Mouse (Mus musculus) left cerebral cortex, adult 2 months (tissue): Measurements from ENCODE around the gene Olfr610. TPM values are rescaled to one million over a fixed set of nuclear protein-coding genes. Genes with fewer than 3 reads are reported as not detected.
"Not testable (repeated sequence)": the region's sequence is repeated elsewhere in the genome, so short reads cannot be mapped to it uniquely, and the experiment has no call there.

Experiments
- DNase-seq, 2 experiments: peaks; one replicate each; pipeline ENCODE4 v3.0.0; 2021 to 2022; ENCODE audit warnings: low spot score in 2 of 2, mixed read lengths in 1 of 2; ENCODE audit errors: extremely low spot score in 1 of 2
- H3K27ac ChIP-seq: fragments of 200-600 bp; 2 replicates; pipeline ENCODE4 v1.8.1; 2022
- H3K4me3 ChIP-seq: fragments of 200-600 bp; 2 replicates; pipeline ENCODE4 v1.8.1; 2022
- CTCF ChIP-seq: fragments of 200-600 bp; IDR thresholded peaks from 2 replicates; pipeline ENCODE4 v1.8.1; 2022; ENCODE audit warnings: antibody characterized with exemption, mild to moderate bottlenecking, moderate library complexity
- intact Hi-C: fragments of 180-260 bp; cut with DNase I; formaldehyde crosslinking; loops from one replicate; pipeline ENCODE4 v1.15.1; 2025
- long read RNA-seq, 2 experiments: library from polyadenylated mRNA; stranded (forward); transcript quantifications; one replicate each; pipeline ENCODE4 v2.0.0; 2021; ENCODE audit warnings: borderline mapping rate in 2 of 2
- total RNA-seq, 2 experiments: library from RNA; stranded (reverse); gene quantifications; 2 replicates each; pipeline ENCODE4 v1.2.3; 2021

The Olfr610 gene
- not detected for total RNA-seq
- long read RNA-seq, experiment 1: 0 reads
- long read RNA-seq, experiment 2: 0 reads

GRCm38 (mm10) chr7:103512022-103512421 lies at the start of gene Olfr610:
Gene Olfr610 (minus strand): TSS chr7:103512122.
- DNase-seq: no peak
- intact Hi-C loops: no loop called here
- H3K4me3 ChIP-seq: no peak within 1 kb of the TSS
- TF ChIP-seq CTCF: no peak
- H3K27ac ChIP-seq: no peak within 1 kb of the TSS

DNA sequence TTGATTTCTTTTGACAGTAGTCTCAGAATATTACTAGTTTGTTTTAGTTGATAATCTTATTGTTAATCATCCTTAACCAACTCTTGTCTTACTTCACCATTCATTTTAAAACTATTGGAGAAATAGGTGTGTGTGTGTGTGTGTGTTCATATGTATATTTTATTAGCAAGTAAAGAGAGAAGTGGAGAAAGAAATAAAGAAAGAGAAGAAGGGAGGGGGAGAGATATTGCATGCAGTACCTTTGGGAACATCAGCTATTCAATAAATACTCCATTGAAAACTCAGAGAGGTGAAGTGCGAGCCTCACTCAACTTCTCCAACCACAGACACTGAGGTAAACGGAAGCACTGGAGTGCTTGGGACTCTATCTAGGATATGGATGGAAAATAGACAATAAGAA lies 43.9 kb upstream of the Olfr610 start, which contains the start of gene Olfr615:
Olfr615 (plus strand) TSS at position 301 of the 400 bp plus-strand sequence.
- intact Hi-C loops: no loop called here
- Histone ChIP-seq H3K4me3 (no peak within 1 kb of the TSS), H3K27ac (no peak within 1 kb of the TSS)
- no peak for DNase-seq
- no peak for TF ChIP-seq CTCF

DNA sequence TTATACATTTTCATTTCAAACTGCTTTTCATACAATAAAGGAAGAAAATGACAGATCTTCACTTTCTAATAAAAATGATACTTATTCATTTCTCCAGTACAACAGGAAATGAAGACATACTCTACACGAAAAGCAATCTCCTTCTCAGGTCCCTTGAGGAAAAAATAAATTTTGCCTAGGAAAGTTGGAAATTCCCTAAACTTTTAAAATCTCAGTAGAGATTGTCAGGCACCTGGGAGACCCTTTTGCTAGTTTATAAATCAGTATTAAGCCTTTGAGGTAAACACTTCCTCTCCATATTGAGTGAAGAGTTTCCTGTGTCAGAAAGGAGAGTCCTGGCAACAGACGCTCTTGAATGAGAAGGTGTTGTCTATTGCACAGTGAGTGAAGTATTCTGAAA lies 35.9 kb upstream of the Olfr610 start, which contains the start of gene Olfr613:
Olfr613 (plus strand) TSS at position 301 of the 400 bp plus-strand sequence.
- no peak for TF ChIP-seq CTCF
- intact Hi-C loops: no loop called here

GRCm38 (mm10) chr7:103542617-103543016 lies 30.7 kb upstream of the Olfr610 start, which contains the start of gene Olfr612:
Gene Olfr612 (minus strand): TSS chr7:103542717.
- H3K27ac ChIP-seq, intact Hi-C loops, DNase-seq, H3K4me3 ChIP-seq: not testable (repeated sequence)

More for the DNA sequence above, 35.9 kb upstream of the Olfr610 start, which contains the start of gene Olfr613:
- Histone ChIP-seq H3K27ac (no peak within 1 kb of the TSS), H3K4me3 (no peak within 1 kb of the TSS)
- DNase-seq: no peak

DNA sequence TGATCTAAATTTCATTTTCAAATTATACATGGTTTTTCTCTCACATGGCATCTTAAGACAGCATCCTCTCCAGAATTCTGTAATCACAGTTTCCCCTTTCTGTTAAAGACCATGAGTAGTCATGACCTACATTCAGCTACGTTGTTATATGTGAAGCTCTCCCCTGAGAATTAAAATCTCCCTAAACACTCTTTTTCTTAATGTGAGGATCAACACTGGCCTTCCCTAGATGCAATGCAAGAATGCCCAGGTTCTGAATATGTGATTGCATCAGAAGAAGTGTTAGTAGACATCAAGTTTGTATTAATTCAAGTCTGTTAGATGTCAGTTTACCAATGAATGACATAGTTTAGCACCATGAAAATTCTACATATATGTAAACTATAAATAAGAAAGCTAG lies 8.8 kb upstream of the Olfr610 start, which contains the start of gene Olfr611:
Olfr611 (minus strand) TSS at position 101 of the 400 bp plus-strand sequence.
- H3K27ac ChIP-seq, H3K4me3 ChIP-seq, intact Hi-C loops, DNase-seq: not testable (repeated sequence)

- no peak within 1 kb of the TSS for H3K4me3 ChIP-seq
- intact Hi-C loops: no loop called here
- DNase-seq: no peak
- H3K27ac ChIP-seq: no peak within 1 kb of the TSS
- TF ChIP-seq CTCF: no peak
Measured at GRCm38 (mm10) chr7:103497962-103498361, 14.0 kb downstream of the Olfr610 start, which contains the start of gene Olfr609. Gene Olfr609 (minus strand): TSS chr7:103498062.

DNA sequence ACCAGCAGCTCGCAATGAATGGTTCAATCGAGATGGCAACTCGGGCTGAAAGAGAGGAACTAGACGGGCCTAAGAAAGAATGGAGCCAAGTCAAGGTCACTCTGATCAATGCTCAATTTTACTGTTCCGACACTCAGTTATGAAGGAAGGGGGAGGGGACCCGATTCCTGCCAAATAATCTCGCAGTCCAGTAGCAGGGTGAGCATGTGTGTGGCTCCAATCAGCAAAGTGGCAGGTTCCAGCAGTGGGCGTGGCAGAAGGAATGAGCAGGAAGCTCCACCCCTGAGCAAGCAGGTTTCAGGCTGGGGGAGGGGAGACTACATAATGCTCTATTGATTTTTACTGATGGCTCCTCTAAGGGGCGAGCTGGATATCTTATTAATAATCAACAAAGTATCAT lies 34.8 kb downstream of the Olfr610 start:
- DNase-seq, H3K4me3 ChIP-seq, H3K27ac ChIP-seq, intact Hi-C loops: not testable (repeated sequence)

DNA sequence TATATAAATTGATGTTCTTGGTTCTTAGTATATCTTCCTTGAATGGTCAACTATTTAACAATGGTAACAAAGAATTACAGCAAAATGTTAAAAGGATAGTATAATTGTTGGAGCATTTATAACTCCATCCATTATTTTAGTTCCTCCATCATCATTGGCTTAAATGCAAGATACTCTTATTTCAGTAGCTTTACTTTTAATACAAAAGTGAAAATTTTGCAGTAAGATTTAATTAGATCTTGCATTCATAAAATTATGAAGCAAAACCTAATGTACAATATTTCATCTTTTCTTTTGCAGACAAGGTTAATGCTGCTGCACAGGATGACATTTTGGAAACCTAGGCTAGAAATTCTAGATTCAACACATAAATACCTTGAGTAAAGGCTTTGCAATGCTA lies 42.3 kb downstream of the Olfr610 start, which contains the start of gene Olfr608:
Olfr608 (plus strand) TSS at position 301 of the 400 bp plus-strand sequence.
- Histone ChIP-seq H3K27ac (no peak within 1 kb of the TSS), H3K4me3 (no peak within 1 kb of the TSS)
- DNase-seq: no peak
- intact Hi-C loops: no loop called here
- TF ChIP-seq CTCF: no peak

DNA sequence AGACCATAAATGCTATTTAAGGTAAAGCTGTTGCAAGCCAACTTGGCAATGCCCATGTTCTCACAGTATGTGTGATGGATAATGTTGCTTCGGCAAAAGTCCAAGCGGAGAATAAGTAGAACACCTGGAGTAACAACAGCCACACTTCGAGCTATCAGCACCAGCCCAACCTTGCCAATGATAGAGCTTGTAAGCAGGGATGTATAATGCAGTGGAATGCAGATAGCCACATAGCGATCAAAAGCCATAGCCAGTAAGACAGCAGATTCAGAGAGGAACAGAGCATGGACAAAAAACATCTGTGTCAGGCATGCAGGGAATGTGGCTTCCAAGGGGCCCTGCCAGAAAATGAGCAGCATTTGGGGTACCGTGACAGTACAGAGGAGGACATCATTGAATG lies 51.3 kb downstream of the Olfr610 start:
- Histone ChIP-seq H3K27ac (no peak overlapping the region), H3K4me3 (no peak overlapping the region)
- no peak for TF ChIP-seq CTCF
- DNase-seq: no peak
- intact Hi-C loops: no loop called here

Other genes starting within 250 kb of the Olfr610 start
- not detected for gene Olfr596, start 206.5 kb downstream of the Olfr610 start, total RNA-seq
- gene Olfr597, start 195.8 kb downstream of the Olfr610 start, total RNA-seq: not detected
- gene Olfr598, start 188.6 kb downstream of the Olfr610 start, total RNA-seq: not detected
- not detected for gene Olfr599, start 176.2 kb downstream of the Olfr610 start, total RNA-seq
- not detected for gene Olfr600, start 162.5 kb downstream of the Olfr610 start, total RNA-seq
- gene Olfr601, start 149.5 kb downstream of the Olfr610 start, total RNA-seq: not detected
- not detected for gene Olfr603, start 125.9 kb downstream of the Olfr610 start, total RNA-seq
- gene Usp17lc, start 97.0 kb downstream of the Olfr610 start, total RNA-seq: not detected
- not detected for gene Olfr605, start 66.7 kb downstream of the Olfr610 start, total RNA-seq
- not detected for gene Olfr606, start 63.1 kb downstream of the Olfr610 start, total RNA-seq
- gene Olfr607, start 48.0 kb downstream of the Olfr610 start, total RNA-seq: not detected
- gene Olfr608, start 42.2 kb downstream of the Olfr610 start, total RNA-seq: not detected
- gene Olfr609, start 14.1 kb downstream of the Olfr610 start, total RNA-seq: not detected
- not detected for gene Olfr611, start 8.7 kb upstream of the Olfr610 start, total RNA-seq
- gene Olfr612, start 30.6 kb upstream of the Olfr610 start, total RNA-seq: not detected
- gene Olfr613, start 36.0 kb upstream of the Olfr610 start, total RNA-seq: not detected
- gene Olfr615, start 44.0 kb upstream of the Olfr610 start, total RNA-seq: not detected
- gene Olfr616, start 57.0 kb upstream of the Olfr610 start, total RNA-seq: not detected
- gene Olfr617, start 60.9 kb upstream of the Olfr610 start, total RNA-seq: not detected
- gene Olfr618, start 78.0 kb upstream of the Olfr610 start, total RNA-seq: not detected
- gene Olfr619, start 88.5 kb upstream of the Olfr610 start, total RNA-seq: not detected
- not detected for gene Olfr620, start 100.4 kb upstream of the Olfr610 start, total RNA-seq
- gene Olfr622, start 130.6 kb upstream of the Olfr610 start, total RNA-seq: not detected
- gene Olfr623, start 151.6 kb upstream of the Olfr610 start, total RNA-seq: not detected
- gene Olfr624, start 159.1 kb upstream of the Olfr610 start, total RNA-seq: under 1 TPM in 1 of 2 experiments, not detected in 1; 0.07 TPM
- gene Olfr625-ps1, start 170.6 kb upstream of the Olfr610 start, total RNA-seq: not detected
- gene Olfr243, start 202.5 kb upstream of the Olfr610 start, total RNA-seq: not detected
- gene Olfr628, start 218.3 kb upstream of the Olfr610 start, total RNA-seq: not detected
- gene Olfr629, start 232.8 kb upstream of the Olfr610 start, total RNA-seq: not detected
- not detected for gene Olfr630, start 245.2 kb upstream of the Olfr610 start, total RNA-seq